Mouse (Mus musculus) megakaryocyte, embryonic 14.5 days (primary cell): ENCODE data around the gene Gm20388.

Experiments
- FLI1 ChIP-seq: IDR thresholded peaks from 2 replicates; pipeline ENCODE4 v1.6.1; 2012; ENCODE audit warnings: low read length, inconsistent platforms, mixed read lengths
- GATA1 ChIP-seq: IDR thresholded peaks from 3 replicates; pipeline ENCODE4 v1.6.1; 2012; ENCODE audit warnings: mixed read lengths, low read length, inconsistent platforms, borderline replicate concordance

DNA sequence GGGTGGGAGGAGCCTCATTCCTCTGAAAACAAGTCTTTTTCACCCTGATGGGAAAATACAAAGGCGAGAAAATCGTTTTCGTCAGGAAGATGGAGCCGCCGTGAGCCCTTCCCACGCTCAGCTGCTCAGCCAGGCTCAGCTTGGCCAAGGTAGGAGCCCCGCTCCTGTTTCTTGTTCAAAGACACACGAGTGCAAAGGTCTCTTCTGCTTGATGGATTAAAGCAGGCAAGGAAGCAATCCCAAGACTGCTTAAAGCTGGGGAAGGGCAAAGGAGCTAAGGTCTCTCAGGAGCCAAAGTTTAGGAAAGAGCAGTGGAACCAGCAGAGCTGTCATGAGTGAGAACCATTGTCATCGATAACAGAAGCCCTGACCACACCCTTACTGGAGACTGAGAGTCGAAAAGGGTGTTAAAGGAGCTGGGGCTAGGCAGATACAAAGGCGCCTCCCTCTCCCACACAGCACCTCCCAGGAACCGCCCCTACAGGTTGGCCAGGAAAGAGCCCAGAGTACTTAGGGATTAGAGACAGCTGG lies 3809.9 kb downstream of the Gm20388 start:
- no peak for TF ChIP-seq GATA1
- no peak for TF ChIP-seq FLI1
